Mouse (Mus musculus): Measurements from ENCODE around the gene Tmem43. TPM values are rescaled to one million over a fixed set of nuclear protein-coding genes. Genes with fewer than 3 reads are reported as not detected.
A peak's percentile ranks its signal among the peaks of the same experiment; 100 is the strongest.
"Not testable (repeated sequence)": the region's sequence is repeated elsewhere in the genome, so short reads cannot be mapped to it uniquely, and the experiment has no call there.

The Tmem43 gene
- polyA plus RNA-seq, 1 experiment, result 0.05 TPM

DNA sequence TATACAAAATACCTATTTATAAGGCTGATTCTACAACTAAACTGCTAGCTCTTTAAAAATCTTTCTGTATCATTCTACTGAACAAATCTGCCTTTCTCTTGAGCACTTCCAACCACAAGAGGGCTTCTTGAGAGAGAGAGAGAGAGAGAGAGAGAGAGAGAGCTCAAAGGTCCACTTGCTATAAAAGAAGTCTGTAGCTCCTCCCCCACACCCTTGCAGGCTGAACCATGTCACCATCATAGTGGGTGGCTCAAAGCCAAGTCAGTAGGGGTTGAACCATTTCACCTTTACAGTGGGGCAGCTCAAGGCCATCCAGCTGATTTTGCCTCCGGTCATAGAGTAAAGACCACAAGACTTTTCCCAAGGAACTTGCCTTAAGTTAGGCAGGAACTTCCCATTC, 14.0 kb upstream of the Tmem43 start:
- H3K36me3 ChIP-seq (ENCODE audit: control insufficient read depth), result peaks cover 15% of the 10 kb centered on the region
- H3K27me3 ChIP-seq (ENCODE audit: control insufficient read depth), result no peaks in the 10 kb centered on the region
- no peaks in the 10 kb centered on the region; the same call in 1 of the 2 replicates for H3K4me1 ChIP-seq (ENCODE audit: control insufficient read depth)
- H3K9me3 ChIP-seq (ENCODE audit: control insufficient read depth, low read length), result no peaks in the 10 kb centered on the region
- TF ChIP-seq TAL1 (IDR thresholded peaks at IDR 0.05; ENCODE audit: low read length), result no peak
- TF ChIP-seq GATA1 (IDR thresholded peaks at IDR 0.05; ENCODE audit: low read length), result no peak
- H3K4me3 ChIP-seq (replicated peaks), result no peak overlapping the region

DNA sequence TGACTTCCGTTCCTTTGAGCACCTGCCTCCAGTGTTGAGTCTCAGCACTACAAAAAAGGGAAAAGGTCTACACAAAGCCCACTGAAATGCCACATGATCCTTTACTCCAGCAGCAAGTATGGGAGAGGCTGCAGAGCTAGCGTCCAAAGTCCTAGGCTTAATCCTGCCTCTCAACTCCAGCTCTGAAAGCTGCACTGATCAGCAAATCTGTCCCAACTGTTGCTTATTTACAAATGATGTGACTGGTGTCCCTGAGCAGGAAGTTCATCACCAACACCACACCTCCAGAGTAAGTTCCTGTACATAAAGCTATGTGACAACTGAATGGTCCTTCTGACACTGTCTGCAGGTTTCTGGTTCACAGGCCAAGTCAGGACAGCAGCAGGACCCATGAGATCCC, 7.7 kb upstream of the Tmem43 start:
- Histone ChIP-seq H3K9me3 (ENCODE audit: control insufficient read depth, low read length) (no peaks in the 10 kb centered on the region), H3K36me3 (ENCODE audit: control insufficient read depth) (peaks cover 67% of the 10 kb centered on the region), H3K27me3 (ENCODE audit: control insufficient read depth) (no peaks in the 10 kb centered on the region), H3K4me1 (ENCODE audit: control insufficient read depth) (peaks cover 1% of the 10 kb centered on the region; the same call in 1 of the 2 replicates), H3K4me3 (replicated peaks) (no peak overlapping the region)
- TF ChIP-seq TAL1 (IDR thresholded peaks at IDR 0.05; ENCODE audit: low read length), result no peak
- no peak for TF ChIP-seq GATA1 (IDR thresholded peaks at IDR 0.05; ENCODE audit: low read length)

DNA sequence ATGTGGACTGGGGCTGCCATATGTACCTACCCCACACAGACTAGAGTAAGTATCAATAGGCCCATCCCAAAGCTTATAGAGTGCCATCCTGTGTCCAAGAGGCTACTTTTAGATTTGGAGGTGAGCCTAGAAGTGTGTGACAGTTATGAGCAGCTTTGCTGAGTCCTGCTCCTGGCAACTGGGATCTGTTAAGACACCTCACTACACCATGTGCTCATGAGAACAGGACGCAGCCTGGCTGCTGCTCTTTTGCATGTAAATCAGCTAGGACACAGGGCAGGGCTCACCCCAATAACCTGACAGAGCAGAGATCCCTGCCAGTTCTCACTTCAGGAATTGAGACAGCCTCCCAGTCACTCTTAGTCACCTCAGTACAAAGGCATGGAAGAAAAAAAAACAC, 6.4 kb upstream of the Tmem43 start:
- TF ChIP-seq TAL1 (IDR thresholded peaks at IDR 0.05; ENCODE audit: low read length) (no peak), GATA1 (IDR thresholded peaks at IDR 0.05; ENCODE audit: low read length) (no peak)
- H3K9me3 ChIP-seq (ENCODE audit: control insufficient read depth, low read length), result no peaks in the 10 kb centered on the region
- peaks cover 67% of the 10 kb centered on the region for H3K36me3 ChIP-seq (ENCODE audit: control insufficient read depth)
- H3K4me1 ChIP-seq (ENCODE audit: control insufficient read depth), result peaks cover 10% of the 10 kb centered on the region
- no peak overlapping the region for H3K4me3 ChIP-seq (replicated peaks)
- no peaks in the 10 kb centered on the region for H3K27me3 ChIP-seq (ENCODE audit: control insufficient read depth)

DNA sequence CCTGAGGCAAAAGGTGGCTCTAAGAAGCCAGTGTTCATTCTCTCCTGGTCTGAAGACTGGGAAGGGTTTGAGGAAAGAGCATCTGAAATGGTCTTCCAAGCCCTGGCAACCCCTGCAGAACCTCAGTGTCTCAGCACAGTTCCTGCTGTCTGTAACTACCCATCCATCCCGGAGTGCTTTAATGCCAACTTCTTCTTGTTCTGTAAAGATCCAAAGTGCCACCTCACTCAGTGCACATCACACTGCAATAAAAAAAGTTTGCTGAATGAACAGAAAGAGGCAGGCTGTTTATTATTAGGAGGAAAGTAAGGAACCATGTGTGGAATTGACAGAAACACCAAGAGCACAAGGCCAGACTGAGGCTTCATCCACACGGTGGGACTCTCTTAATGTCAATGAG, 2.8 kb upstream of the Tmem43 start:
- peaks cover 40% of the 10 kb centered on the region for H3K4me1 ChIP-seq (ENCODE audit: control insufficient read depth)

DNA sequence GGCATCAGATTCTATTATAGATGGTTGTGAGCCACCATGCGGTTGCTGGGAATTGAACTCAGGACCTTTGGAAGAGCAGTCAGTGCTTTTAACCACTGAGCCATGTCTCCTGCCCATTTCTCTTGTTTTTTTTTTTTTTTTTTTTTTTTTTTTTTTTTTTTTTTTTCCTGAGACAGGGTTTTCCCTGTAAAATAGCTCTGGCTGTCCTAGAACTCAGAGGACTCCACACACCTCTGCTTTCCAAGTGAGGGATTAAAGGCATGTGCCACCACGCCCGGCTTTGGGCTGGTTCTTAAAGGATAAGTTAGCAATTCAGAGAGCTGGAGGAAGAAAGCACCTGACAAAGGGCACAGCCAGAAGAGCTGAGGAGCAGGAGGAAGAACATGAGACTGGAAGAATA, 2.1 kb upstream of the Tmem43 start:
- H3K27me3 ChIP-seq (ENCODE audit: control insufficient read depth); H3K9me3 ChIP-seq (ENCODE audit: control insufficient read depth, low read length): not testable (repeated sequence)
- peaks cover 40% of the 10 kb centered on the region for H3K36me3 ChIP-seq (ENCODE audit: control insufficient read depth)
- H3K4me3 ChIP-seq (replicated peaks), result peak overlapping the region; percentile 86
- peaks cover 45% of the 10 kb centered on the region for H3K4me1 ChIP-seq (ENCODE audit: control insufficient read depth)

More for the DNA sequence above, 2.8 kb upstream of the Tmem43 start:
- no peak overlapping the region for H3K4me3 ChIP-seq (replicated peaks)
- TF ChIP-seq TAL1 (IDR thresholded peaks at IDR 0.05; ENCODE audit: low read length) (no peak), GATA1 (IDR thresholded peaks at IDR 0.05; ENCODE audit: low read length) (no peak)
- H3K27me3 ChIP-seq (ENCODE audit: control insufficient read depth), result no peaks in the 10 kb centered on the region
- H3K9me3 ChIP-seq (ENCODE audit: control insufficient read depth, low read length), result no peaks in the 10 kb centered on the region
- H3K36me3 ChIP-seq (ENCODE audit: control insufficient read depth), result peaks cover 42% of the 10 kb centered on the region

DNA sequence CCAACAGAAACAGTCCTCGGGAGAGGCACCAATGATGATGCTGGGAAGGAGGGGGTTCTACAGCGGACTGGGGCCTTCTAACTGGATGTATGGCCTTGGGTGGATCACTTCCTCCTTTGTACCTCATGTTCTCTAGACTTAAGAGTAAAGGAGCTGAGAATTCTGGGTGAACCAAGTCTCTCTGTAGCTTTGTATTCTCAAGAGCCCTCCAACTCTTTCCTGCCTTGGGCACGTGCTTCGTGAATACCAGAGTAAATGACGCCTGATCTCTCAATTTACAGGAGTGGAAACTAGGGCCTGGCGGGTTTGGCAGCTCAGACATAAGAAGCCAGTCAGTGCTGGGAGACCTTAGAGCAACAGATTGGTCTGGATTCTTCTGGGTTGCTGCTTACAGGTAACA, 1.2 kb upstream of the Tmem43 start:
- peaks cover 39% of the 10 kb centered on the region for H3K36me3 ChIP-seq (ENCODE audit: control insufficient read depth)
- H3K27me3 ChIP-seq (ENCODE audit: control insufficient read depth), result no peaks in the 10 kb centered on the region
- H3K4me1 ChIP-seq (ENCODE audit: control insufficient read depth), result peaks cover 48% of the 10 kb centered on the region
- H3K4me3 ChIP-seq (replicated peaks), result peak overlapping the region; percentile 86
- TF ChIP-seq TAL1 (IDR thresholded peaks at IDR 0.05; ENCODE audit: low read length) (no peak), GATA1 (IDR thresholded peaks at IDR 0.05; ENCODE audit: low read length) (no peak)
- H3K9me3 ChIP-seq (ENCODE audit: control insufficient read depth, low read length), result no peaks in the 10 kb centered on the region

DNA sequence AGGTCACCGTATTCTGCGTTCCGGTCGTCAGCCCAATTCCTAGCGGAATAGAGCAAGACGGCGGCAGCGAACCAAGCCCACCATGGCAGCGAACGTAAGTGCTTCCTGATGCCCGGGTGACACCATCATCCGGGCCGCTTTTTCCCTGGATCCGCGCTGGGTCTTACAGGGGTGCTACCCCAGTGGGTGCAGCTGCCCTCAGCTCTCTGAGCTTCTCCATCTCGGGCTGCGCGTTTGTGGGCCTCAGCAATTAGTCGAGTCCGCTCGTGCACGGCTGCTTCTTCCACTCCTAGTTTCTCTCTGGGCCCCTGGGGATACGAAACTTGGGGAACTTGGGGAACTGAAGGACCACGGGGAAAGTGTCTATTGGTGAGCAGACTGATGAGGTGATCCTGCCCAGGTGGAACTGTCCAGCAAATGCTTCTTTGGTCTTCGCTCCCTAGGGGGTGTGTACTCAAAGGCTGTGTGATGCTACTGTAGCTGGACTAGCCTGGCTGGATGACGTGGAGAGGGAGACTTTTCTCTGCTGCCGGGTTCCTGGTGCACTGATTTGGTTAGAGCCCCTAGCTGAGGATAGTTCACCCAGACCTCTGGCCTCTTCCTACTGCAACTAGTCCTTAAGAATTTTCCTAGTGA, 420 bp downstream of the Tmem43 start:
- H3K36me3 ChIP-seq (ENCODE audit: control insufficient read depth), result peaks cover 39% of the 10 kb centered on the region
- peak overlapping the region; percentile 86 for H3K4me3 ChIP-seq (replicated peaks)
- TF ChIP-seq GATA1 (IDR thresholded peaks at IDR 0.05; ENCODE audit: low read length), result no peak
- TF ChIP-seq TAL1 (IDR thresholded peaks at IDR 0.05; ENCODE audit: low read length), result no peak
- H3K9me3 ChIP-seq (ENCODE audit: control insufficient read depth, low read length), result no peaks in the 10 kb centered on the region
- peaks cover 48% of the 10 kb centered on the region for H3K4me1 ChIP-seq (ENCODE audit: control insufficient read depth)
- H3K27me3 ChIP-seq (ENCODE audit: control insufficient read depth), result no peaks in the 10 kb centered on the region

DNA sequence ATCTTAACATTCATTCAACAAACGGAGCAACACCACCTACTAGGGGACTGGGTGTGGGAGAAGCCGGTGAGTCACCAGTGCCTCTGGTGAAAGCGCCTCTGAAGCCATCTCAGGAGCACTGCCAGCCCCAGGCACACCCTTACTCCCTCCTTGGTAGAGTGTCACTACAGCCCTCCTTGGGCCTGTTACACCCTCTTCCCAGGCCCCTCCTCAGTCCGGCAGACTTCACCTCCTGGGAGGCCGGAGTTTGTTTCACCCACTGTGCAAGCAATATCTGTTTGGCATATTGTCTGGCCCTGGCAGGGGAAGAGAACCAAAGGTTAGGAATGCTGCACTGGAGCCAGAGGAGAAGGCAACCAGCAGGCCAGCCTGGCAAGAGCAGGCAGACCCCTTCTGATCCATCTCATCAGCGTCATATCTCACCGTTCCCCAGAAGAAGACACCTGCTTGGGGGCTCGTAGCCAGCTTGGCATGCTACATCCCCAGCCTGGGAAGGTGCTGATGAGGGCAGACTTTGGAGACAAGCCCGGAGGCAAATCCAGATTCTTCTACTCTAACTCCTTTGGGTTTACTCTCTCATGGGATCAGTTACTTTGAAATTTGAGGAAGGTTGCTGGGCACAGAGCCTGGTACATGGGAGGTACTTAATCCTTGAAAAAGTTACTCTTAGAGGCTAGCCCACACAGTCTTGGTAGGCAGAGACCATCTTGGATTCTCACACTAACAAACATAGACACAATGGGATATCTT, 1.1 kb downstream of the Tmem43 start:
- Histone ChIP-seq H3K4me3 (replicated peaks) (peak overlapping the region; percentile 86), H3K27me3 (ENCODE audit: control insufficient read depth) (no peaks in the 10 kb centered on the region), H3K4me1 (ENCODE audit: control insufficient read depth) (peaks cover 46% of the 10 kb centered on the region), H3K36me3 (ENCODE audit: control insufficient read depth) (peaks cover 40% of the 10 kb centered on the region), H3K9me3 (ENCODE audit: control insufficient read depth, low read length) (no peaks in the 10 kb centered on the region)
- TF ChIP-seq TAL1 (IDR thresholded peaks at IDR 0.05; ENCODE audit: low read length) (no peak), GATA1 (IDR thresholded peaks at IDR 0.05; ENCODE audit: low read length) (no peak)

DNA sequence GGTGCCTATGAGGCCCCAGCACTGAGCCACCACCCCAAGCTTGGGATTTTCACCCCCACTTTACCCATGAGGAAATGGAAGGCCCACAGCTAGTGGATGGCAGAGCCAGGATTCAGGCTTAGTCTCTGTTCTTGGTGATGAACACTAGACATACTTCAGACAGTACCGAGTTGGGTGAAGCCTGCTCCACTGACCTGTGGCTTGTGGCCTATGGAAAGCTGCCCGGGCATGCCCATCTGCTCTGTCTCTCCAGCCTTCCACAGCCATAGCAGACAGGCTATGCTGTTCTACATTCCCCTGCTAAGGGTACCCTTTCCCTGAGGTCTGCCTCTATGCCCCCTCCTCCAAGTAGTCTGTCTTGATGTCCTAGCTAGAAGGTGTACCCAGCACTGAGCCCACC, 3.0 kb downstream of the Tmem43 start:
- H3K36me3 ChIP-seq (ENCODE audit: control insufficient read depth), result peaks cover 59% of the 10 kb centered on the region

More for the DNA sequence above, 3.0 kb downstream of the Tmem43 start:
- TF ChIP-seq GATA1 (IDR thresholded peaks at IDR 0.05; ENCODE audit: low read length) (no peak), TAL1 (IDR thresholded peaks at IDR 0.05; ENCODE audit: low read length) (no peak)
- Histone ChIP-seq H3K4me3 (replicated peaks) (no peak overlapping the region), H3K9me3 (ENCODE audit: control insufficient read depth, low read length) (no peaks in the 10 kb centered on the region), H3K4me1 (ENCODE audit: control insufficient read depth) (peaks cover 44% of the 10 kb centered on the region), H3K27me3 (ENCODE audit: control insufficient read depth) (no peaks in the 10 kb centered on the region)
